Mouse (Mus musculus) heart, postnatal 0 days (tissue): Measurements from ENCODE around the gene Prkar1b.

ENCODE experiments used
- CTCF ChIP-seq: IDR thresholded peaks from 2 replicates; pipeline ENCODE4 v1.5.1; 2016; ENCODE audit warnings: antibody characterized with exemption, control low read depth, low read depth
- EP300 ChIP-seq: IDR thresholded peaks from 2 replicates; pipeline ENCODE4 v1.6.1; 2016; ENCODE audit warnings: antibody characterized with exemption, low read depth

GRCm38 (mm10) chr5:139143890-139144289 is 5.9 kb downstream of the Prkar1b start:
- TF ChIP-seq CTCF (no peak), EP300 (no peak)
